Mouse (Mus musculus): ENCODE measurements around the gene Pde1a.

The Pde1a gene

GRCm38 (mm10) chr2:80128861-80129698 is at the start of gene Pde1a:
Pde1a (minus strand) TSS chr2:80129458.
- DNase-seq, result no peak

GRCm38 (mm10) chr2:80178608-80179280 is 49.5 kb upstream of the Pde1a start:
- DNase-seq, result no peak

DNA sequence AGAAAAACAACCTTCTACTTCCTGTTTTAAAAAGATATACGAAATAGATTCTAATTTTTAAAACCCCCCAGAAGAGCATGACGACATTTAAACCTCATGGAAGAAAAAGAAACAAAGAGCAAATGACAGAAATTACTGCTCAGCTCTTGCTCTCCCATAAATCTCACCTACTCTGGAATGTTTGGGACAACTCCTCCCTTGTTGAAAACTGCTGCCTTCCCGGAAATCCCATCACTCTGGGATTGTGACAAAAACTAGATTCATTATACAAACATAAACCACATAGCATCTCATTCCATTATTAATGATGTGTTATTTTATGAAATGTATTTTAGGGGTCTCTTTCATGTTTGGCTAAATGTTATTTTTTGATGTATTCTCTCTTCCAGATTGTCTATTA is 48.9 kb upstream of the Pde1a start:
- DNase-seq, result no peak

DNA sequence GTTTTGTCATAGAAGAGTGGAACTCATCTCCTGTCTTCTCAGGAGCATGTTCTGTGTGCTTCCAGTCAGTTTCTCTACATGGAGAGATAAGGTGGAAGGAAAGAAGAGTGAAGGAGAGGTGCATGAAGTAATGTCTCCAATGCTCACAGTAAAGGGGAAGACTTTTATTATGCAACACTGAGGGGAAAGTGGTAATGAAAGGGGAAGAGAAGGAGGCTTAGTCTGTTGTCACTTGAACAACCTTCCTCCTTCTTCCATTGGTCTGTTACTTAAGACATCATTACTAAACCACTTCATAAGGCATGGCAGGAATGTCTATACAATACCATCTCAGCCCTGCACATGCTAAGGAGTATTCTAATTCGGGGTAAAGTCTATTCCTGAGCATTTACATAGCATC is 38.8 kb upstream of the Pde1a start:
- no peak for DNase-seq

GRCm38 (mm10) chr2:80158784-80159183 is 29.5 kb upstream of the Pde1a start:
- no peak for DNase-seq

- DNase-seq, result no peak
Observed at GRCm38 (mm10) chr2:80158196-80158595, 28.9 kb upstream of the Pde1a start.

DNA sequence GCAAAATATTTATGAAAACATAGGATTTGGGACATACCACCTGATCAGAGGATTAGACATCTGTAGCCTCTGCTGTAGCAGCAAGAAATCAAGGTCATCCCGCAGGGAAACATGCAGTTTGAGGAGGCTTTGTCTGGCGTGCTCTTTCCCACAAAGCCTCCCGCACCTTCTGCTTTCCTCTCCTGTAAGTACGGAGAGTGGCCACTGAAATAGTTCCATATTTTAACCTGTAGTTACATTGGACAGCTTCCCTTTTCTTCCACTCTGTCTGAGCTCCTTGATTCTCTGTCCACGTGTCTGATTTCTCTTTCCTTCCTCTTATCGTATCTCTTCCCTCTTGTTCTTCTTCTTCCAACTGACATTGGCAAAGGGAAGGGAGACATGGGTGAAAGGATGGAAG is 20.8 kb upstream of the Pde1a start:
- no peak for DNase-seq

DNA sequence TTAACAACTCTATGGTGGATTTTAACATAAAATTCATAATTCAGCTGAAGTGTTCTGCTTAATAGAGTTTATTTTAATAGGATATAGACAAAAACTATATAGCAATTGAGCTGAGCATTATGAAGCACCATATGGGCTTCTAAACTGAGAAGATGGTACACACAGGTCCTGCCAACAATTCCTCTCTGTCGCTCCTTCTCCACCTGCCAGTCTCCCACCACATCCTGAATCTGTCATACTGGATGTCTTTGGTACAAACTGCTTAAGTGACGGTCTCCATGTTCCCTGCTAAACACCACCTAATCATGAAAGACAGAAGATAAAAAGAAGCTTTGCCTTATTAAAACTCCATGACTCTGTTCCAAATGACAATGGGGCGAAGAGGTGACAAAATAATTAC is 20.1 kb upstream of the Pde1a start:
- no peak for DNase-seq

GRCm38 (mm10) chr2:80135076-80135475 is 5.8 kb upstream of the Pde1a start:
- DNase-seq, result no peak

DNA sequence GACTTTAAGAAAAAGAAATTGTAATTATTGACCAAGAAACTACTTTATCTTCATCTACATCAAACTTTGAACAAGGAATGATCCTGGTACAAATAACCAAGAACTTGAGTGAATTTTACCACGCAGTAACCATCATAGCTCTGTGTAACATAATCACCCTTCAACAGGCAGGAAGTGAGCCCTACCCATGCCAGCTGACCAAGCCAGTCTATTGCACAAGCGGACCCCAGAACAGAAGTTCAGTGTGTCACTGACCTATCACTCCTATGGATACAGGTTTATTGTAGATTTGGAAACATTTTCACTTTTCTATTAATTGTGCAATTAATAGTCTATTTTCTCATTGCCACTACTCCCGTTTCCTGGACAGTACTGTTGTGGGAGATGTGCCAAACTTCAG is 3.4 kb upstream of the Pde1a start:
- DNase-seq, result no peak

DNA sequence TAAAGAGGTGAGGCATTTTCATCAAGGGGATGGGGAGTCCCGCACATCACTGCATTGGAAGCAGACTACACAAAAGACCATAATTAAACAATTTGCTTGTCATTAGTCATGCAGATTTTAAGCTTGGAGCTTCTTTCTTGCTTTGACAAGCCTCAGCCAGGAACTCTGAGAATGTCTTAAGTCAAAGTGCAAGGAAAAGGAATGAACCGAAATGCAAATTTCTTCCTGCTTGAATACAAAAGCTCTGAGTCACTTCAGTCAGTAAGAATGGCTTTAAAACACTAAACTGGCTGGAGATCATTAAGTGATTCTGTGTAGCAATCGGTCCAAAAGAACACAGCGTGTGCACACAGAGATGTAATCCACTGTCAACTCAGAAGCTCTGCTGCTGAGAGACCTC is 2.6 kb downstream of the Pde1a start:
- no peak for DNase-seq

GRCm38 (mm10) chr2:80086891-80087290 is 42.4 kb downstream of the Pde1a start:
- no peak for DNase-seq

DNA sequence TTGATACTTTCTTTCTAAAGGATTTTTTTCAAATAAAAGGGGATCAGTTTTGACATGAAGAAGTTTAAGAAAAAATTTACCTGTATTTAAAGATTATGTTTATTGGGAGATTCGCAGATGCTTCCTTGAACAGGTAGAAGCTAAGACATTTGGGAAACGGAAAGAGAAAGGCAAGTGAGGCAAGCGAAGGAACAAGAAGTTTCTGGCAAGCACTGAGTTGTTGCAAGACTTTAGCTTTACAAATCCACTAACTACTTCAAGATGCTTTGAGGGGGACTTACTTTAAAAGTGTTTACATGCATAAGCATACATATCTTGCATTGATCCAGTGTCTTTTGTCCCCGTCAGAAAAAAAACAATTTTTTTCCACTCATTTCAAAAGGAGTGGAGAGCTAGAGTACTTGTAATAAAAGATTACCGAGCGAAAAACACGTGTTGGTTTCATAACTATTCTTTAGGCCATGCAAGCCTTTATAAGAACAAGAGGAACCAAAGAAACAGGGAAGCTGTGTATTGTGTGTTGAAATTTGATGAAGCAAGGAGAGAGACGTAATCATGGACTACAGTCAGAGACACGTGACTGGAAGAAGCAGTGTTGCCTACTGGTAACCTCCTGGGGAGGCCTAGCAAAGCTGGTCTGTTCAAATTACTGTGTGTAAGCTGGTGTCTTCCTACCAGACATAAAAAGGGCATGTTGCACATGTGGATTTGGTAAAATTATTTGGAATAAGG is 49.0 kb downstream of the Pde1a start:
- no peak for DNase-seq

DNA sequence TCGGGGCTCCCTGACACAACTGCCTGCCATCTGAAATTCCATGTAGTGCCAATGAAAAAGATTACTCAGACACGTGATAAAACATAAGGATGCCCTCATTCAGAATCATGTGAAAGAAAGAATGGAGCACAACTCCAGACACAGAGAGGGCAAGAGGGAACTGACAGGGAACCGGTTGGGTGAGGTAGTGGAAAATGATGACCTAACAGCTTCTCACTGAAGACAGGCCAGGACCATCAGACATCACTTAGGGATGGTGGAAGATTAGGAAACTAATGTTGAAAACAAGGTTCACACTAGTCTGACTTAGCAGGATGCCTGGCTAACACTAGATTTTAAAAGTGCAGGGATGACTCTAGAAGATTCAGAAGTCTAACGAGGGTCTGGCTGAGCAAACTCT is 49.6 kb downstream of the Pde1a start:
- DNase-seq, result no peak

DNA sequence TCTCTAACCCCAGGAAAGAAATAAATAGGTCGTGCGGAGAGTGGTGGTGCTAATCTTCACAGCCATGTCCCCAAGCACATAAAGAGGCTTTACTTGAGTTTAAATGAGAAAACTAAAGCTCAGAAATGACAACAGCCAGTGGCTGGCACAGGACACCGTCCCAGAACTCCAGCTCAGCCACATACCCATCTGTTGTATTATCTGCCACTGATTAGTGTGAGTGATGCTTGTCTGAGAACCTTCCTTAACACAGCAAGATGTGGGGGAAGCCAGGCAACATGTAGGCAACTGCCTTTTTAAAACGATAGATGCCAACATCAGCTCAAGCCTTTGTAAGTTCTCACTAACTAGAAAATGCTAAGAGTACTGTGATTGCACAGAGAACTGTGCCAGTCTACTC is 52.9 kb downstream of the Pde1a start:
- no peak for DNase-seq

- DNase-seq, result no peak
Observed at GRCm38 (mm10) chr2:80074531-80074930, 54.7 kb downstream of the Pde1a start.

DNA sequence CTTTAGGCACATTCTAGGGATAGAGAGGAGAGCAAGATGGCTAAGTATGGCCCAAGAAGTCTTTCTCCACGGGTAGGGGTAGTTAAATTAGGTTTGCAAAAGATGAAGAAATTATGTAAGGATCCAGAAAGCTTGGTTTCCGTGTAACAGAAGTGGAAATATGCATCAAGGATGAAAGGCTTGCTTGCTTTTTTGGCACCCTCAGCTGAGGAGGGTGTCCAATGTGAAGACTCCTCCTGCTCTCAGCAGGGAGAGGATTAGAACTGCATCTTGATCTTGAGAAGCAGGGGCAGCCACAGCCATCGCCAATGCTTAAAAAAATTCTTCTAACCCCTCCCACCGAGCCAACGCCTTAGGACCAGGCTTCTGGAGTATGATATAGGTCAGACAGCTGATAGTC is 55.2 kb downstream of the Pde1a start:
- no peak for DNase-seq

DNA sequence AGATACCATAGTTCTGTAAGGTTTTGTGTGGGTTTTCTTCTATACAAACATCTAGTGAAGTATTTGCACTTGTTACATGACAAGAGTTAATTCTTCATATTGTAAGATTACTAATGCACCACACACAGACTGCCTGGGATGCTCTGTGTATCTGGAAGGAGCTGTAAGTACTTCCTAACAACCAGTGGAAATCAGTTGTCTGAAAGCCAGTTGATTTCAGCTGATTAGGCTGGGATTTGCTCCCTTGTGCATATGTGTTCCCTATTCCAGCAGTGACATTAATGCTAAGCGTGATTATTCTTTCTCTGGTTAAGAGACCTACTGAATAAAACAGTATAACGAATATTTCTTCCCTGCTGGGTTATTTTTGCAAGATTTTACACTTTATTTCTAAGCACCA is 55.8 kb downstream of the Pde1a start:
- no peak for DNase-seq

- no peak for DNase-seq
Observed at GRCm38 (mm10) chr2:80069745-80070144, 59.5 kb downstream of the Pde1a start.

- DNase-seq, result no peak
Observed at GRCm38 (mm10) chr2:80066449-80066848, 62.8 kb downstream of the Pde1a start.

GRCm38 (mm10) chr2:80056062-80056461 is 73.2 kb downstream of the Pde1a start:
- DNase-seq, result no peak

DNA sequence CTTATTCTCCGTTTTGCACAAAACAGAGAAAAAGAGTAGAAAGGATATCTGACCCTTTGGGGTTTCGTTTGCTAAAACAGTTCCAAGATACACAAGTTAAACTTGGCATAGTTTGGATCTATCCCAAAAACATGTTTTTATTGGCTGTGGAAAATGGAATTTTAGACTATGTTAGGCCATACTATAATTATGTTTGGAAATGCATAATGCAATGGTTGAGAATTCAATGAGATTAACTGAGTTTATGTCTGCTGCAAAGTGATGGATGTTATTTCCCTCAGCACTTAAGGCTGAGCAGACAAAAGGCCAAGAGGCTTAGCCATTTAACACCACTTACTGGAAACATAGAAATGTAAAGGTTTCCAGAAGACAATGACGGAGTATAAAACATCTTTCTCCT is 75.2 kb downstream of the Pde1a start:
- no peak for DNase-seq

DNA sequence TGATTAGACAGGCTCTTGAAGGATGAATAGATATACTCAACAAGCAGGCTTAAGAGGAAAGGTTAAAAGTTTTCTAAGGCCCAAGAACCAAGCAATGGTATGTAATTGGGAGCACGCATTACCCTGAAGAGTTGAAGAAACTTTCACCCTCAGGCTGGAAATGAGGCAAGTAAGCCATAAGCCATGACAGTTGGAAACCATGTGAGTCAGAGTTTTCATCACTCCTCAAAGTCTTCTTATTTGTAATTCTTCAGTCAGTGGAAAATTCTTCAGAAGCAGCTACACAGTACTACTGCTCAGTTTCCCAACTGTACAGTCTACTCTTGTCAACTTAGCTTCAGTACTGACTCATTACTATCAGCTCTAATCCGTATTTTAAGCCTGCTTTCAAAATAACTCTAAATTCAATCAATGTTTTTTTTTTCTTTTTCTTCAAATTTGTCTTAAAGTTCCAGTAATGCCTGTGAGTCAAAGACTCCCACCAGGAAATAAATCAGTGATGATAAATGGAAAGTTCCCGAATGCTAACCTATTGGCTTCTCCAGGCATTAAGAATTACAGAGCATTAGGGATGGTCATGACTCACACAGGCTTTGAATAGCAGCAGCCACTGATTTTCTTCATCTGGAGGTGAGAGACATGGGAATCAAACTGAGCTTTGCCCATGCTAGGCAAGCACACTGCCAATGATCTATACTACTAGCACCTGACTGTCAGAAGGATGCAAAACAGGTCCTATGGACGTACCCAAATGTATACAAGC is 82.3 kb downstream of the Pde1a start:
- DNase-seq, result no peak

Measured in spleen, adult 18-20 months (tissue).